Comparison of ENCODE assay signal across 22 mouse cellular contexts in the genomic region with DNA sequence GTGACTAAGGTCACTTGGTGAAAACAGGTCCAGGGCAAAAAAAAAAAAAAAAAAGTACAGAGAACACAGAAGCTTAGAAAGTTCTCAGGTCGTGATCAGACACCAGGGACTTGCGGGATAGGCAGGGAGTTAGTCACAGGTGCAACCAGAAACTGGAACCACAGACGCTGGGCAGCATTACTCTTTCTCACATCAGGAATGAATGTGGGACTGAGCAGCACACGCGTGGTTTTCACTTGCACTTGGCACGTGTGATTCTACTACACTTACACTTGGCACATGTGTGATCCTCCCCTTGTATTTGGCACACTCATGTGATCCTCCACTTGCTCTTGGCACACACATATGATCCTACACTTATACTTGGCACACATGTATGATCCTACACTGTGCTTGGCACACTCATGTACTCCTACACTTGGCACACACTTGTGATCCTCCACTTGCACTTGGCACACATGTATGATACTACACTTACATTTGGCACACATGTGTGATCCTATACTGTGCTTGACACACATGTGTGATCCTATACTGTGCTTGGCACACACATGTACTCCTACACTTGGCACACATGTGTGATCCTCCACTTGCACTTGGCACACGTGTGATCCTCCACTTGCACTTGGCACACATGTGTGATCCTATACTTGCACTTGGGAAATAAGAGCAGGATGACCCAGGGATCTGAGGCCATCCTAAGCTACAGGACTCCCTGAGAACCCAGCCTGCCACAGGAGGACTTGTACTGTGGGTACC. TPM values are rescaled to one million over a fixed set of nuclear protein-coding genes. Genes with fewer than 3 reads are reported as not detected.
DNase-seq lines count a peak whose midpoint lies in the region; ATAC-seq and TF ChIP-seq lines count a peak whose summit lies in the region.
"Had no signal": no experiment of that assay in that cellular context is flagged by ENCODE, and none has a peak within 500 bp of the region (broad histone marks: within the 10 kb centered on the region; RNA-seq: fewer than 3 reads in every experiment).

No protein-coding gene starts in this region.

- H3K9ac ChIP-seq in hindbrain, embryonic 14.5 days, result no peak overlapping the region
- H3K9ac ChIP-seq in hindbrain, embryonic 13.5 days, result no peak overlapping the region
- H3K9ac ChIP-seq: hindbrain, embryonic 12.5 days; limb, embryonic 13.5 days had no signal

- peaks cover 33% of the 10 kb centered on the region for H3K36me3 ChIP-seq in hindbrain, embryonic 14.5 days (replicated peaks; ENCODE audit: control insufficient read depth, insufficient read depth)
- H3K36me3 ChIP-seq in hindbrain, embryonic 13.5 days, result peaks cover 34% of the 10 kb centered on the region
- H3K36me3 ChIP-seq in megakaryocyte, embryonic 14.5 days (replicated peaks; ENCODE audit: low read length), result peaks cover 35% of the 10 kb centered on the region

- no peak overlapping the region for H3K27ac ChIP-seq in hindbrain, embryonic 14.5 days
- no peak overlapping the region for H3K27ac ChIP-seq in hindbrain, embryonic 13.5 days
- no peak overlapping the region for H3K27ac ChIP-seq in embryonic fibroblast, embryonic 13.5 days (ENCODE audit: insufficient read depth, low read length)
- H3K27ac ChIP-seq: hindbrain, embryonic 12.5 days; kidney, postnatal 0 days; layer of hippocampus, adult 2 months; limb, embryonic 13.5 days had no signal

- H3K4me1 ChIP-seq in hindbrain, embryonic 14.5 days (replicated peaks; ENCODE audit: control insufficient read depth, insufficient read depth, low read length), result no peaks in the 10 kb centered on the region
- peaks cover 7% of the 10 kb centered on the region for H3K4me1 ChIP-seq in hindbrain, embryonic 13.5 days (replicated peaks)
- H3K4me1 ChIP-seq in megakaryocyte, embryonic 14.5 days, result peaks cover 48% of the 10 kb centered on the region
- no peaks in the 10 kb centered on the region for H3K4me1 ChIP-seq in embryonic fibroblast, embryonic 13.5 days (ENCODE audit: control insufficient read depth, insufficient read depth, low read length)

- ATAC-seq in hindbrain, embryonic 14.5 days (ENCODE audit: low FRiP score), result 0 out of 2 replicates have a peak, but pooled peaks have one; percentile 31
- ATAC-seq in hindbrain, embryonic 13.5 days (ENCODE audit: low FRiP score), result no peak
- ATAC-seq in megakaryocyte, adult 5-6 weeks (ENCODE audit: poor library complexity, severe bottlenecking), result no peak
- ATAC-seq in granulocyte monocyte progenitor cell, adult 5-6 weeks (replicated peaks; ENCODE audit: poor library complexity, severe bottlenecking), result no peak

- H3K4me3 ChIP-seq in hindbrain, embryonic 14.5 days (replicated peaks; ENCODE audit: low read length), result no peak overlapping the region
- H3K4me3 ChIP-seq in hindbrain, embryonic 13.5 days, result no peak overlapping the region
- H3K4me3 ChIP-seq in megakaryocyte, embryonic 14.5 days (replicated peaks), result peak overlapping the region; percentile 0
- H3K4me3 ChIP-seq in embryonic fibroblast, embryonic 13.5 days (ENCODE audit: insufficient read depth, low read length), result no peak overlapping the region
- H3K4me3 ChIP-seq: hindbrain, embryonic 12.5 days; layer of hippocampus, adult 2 months; limb, embryonic 13.5 days had no signal

- no peak for DNase-seq in hindbrain, embryonic 14.5 days (ENCODE audit: low spot score)
- DNase-seq in embryo, embryonic 9.5 days (ENCODE audit: extremely low spot score), result no peak
- DNase-seq: adrenal gland, postnatal 25 days; cerebellum, adult 11-12 months; cerebellum, postnatal 14 days; gastrocnemius, postnatal 14 days; heart, postnatal 10 days; kidney, adult 11 months; layer of hippocampus, postnatal 36 days; right cerebral cortex, adult 18-20 months; thymus, postnatal 25 days had no signal

- 0 out of 2 replicates have a peak, but pooled peaks have one; percentile 42 for TF ChIP-seq POLR2A in embryonic fibroblast, embryonic 13.5 days (IDR thresholded peaks at IDR 0.05; ENCODE audit: low read depth, low read length)

- TF ChIP-seq CTCF in embryonic fibroblast, embryonic 13.5 days (IDR thresholded peaks at IDR 0.05; ENCODE audit: borderline replicate concordance, insufficient read depth, low read length), result no peak

- no peaks in the 10 kb centered on the region for H3K27me3 ChIP-seq in hindbrain, embryonic 14.5 days (ENCODE audit: control insufficient read depth, insufficient read depth, low read length)
- no peaks in the 10 kb centered on the region for H3K27me3 ChIP-seq in hindbrain, embryonic 13.5 days
- H3K27me3 ChIP-seq in megakaryocyte, embryonic 14.5 days (replicated peaks), result no peaks in the 10 kb centered on the region
- H3K27me3 ChIP-seq: hindbrain, embryonic 12.5 days; limb, embryonic 13.5 days had no signal

- H3K9me3 ChIP-seq in hindbrain, embryonic 14.5 days (ENCODE audit: control insufficient read depth, low read length), result peaks cover 4% of the 10 kb centered on the region; the same call in 1 of the 2 replicates
- no peaks in the 10 kb centered on the region for H3K9me3 ChIP-seq in hindbrain, embryonic 13.5 days
- H3K9me3 ChIP-seq in megakaryocyte, embryonic 14.5 days, result 0 out of 2 replicates have a peak, but pooled peaks cover 3% of the 10 kb centered on the region
- H3K9me3 ChIP-seq: hindbrain, embryonic 12.5 days; limb, embryonic 13.5 days had no signal

- WGBS in hindbrain, embryonic 14.5 days, result 85% methylated on average over 7 of the region's 7 CpGs
- WGBS in hindbrain, embryonic 13.5 days, result 88% methylated on average over 7 of the region's 7 CpGs

- H3K4me2 ChIP-seq in hindbrain, embryonic 14.5 days (replicated peaks), result no peak overlapping the region
- H3K4me2 ChIP-seq in hindbrain, embryonic 13.5 days, result no peak overlapping the region
- H3K4me2 ChIP-seq: hindbrain, embryonic 12.5 days; limb, embryonic 13.5 days had no signal

RNA-seq across cellular contexts. Expression of a gene that starts 12.1 kb away (rescaled TPM):
- 19.2 and 20.2 TPM in 2 replicates for polyA plus RNA-seq in hindbrain, embryonic 14.5 days (2014; fragmentation: Nextera tagmentation; extraction: Ambion mirVana)
- polyA plus RNA-seq in hindbrain, embryonic 13.5 days (2015; fragmentation: Nextera tagmentation; extraction: Ambion mirVana), result 14.4 and 16.9 TPM in 2 replicates
- 19.3 and 32.1 TPM in 2 replicates for polyA plus RNA-seq in megakaryocyte, embryonic 14.5 days (2012; ENCODE audit: insufficient read depth, low replicate concordance)
- 172 and 189 TPM in 2 replicates for total RNA-seq in megakaryocyte, adult 5-6 weeks (2015)
- 145 and 152 TPM in 2 replicates for total RNA-seq in megakaryocyte, adult 5-6 weeks (2017)
- polyA plus RNA-seq in embryonic fibroblast, embryonic 13.5 days (2011; ENCODE audit: insufficient read length, low read depth, missing spikeins), result 8.2 and 10.0 TPM in 2 replicates
- 97.2 and 116 TPM in 2 replicates for total RNA-seq in granulocyte monocyte progenitor cell, adult 5-6 weeks (2014; fragmentation: Nextera tagmentation)
- 40.2 and 41.8 TPM in 2 replicates for total RNA-seq in granulocyte monocyte progenitor cell, adult 5-6 weeks (2017)

RNA-seq across cellular contexts. Expression of a gene that starts 15.1 kb away (rescaled TPM):
- 133 and 136 TPM in 2 replicates for polyA plus RNA-seq in hindbrain, embryonic 14.5 days (2014; fragmentation: Nextera tagmentation; extraction: Ambion mirVana)
- 127 and 129 TPM in 2 replicates for polyA plus RNA-seq in hindbrain, embryonic 13.5 days (2015; fragmentation: Nextera tagmentation; extraction: Ambion mirVana)
- 174 and 242 TPM in 2 replicates for polyA plus RNA-seq in megakaryocyte, embryonic 14.5 days (2012; ENCODE audit: insufficient read depth, low replicate concordance)
- 287 and 312 TPM in 2 replicates for total RNA-seq in megakaryocyte, adult 5-6 weeks (2015)
- 286 and 353 TPM in 2 replicates for total RNA-seq in megakaryocyte, adult 5-6 weeks (2017)
- 205 and 233 TPM in 2 replicates for polyA plus RNA-seq in embryonic fibroblast, embryonic 13.5 days (2011; ENCODE audit: insufficient read length, low read depth, missing spikeins)
- 165 and 218 TPM in 2 replicates for total RNA-seq in granulocyte monocyte progenitor cell, adult 5-6 weeks (2014; fragmentation: Nextera tagmentation)
- 273 and 284 TPM in 2 replicates for total RNA-seq in granulocyte monocyte progenitor cell, adult 5-6 weeks (2017)

RNA-seq across cellular contexts. Expression of a gene that starts 15.1 kb away (rescaled TPM):
- polyA plus RNA-seq in hindbrain, embryonic 14.5 days (2014; fragmentation: Nextera tagmentation; extraction: Ambion mirVana), result 0.29 TPM in 1 of 2 replicates, not detected in the other
- polyA plus RNA-seq in hindbrain, embryonic 13.5 days (2015; fragmentation: Nextera tagmentation; extraction: Ambion mirVana), result 0.18 TPM in 1 of 2 replicates, not detected in the other
- polyA plus RNA-seq in megakaryocyte, embryonic 14.5 days (2012; ENCODE audit: insufficient read depth, low replicate concordance), result 9.5 and 12.1 TPM in 2 replicates
- 10.0 and 10.8 TPM in 2 replicates for total RNA-seq in megakaryocyte, adult 5-6 weeks (2015)
- 3.7 and 6.9 TPM in 2 replicates for total RNA-seq in megakaryocyte, adult 5-6 weeks (2017)
- polyA plus RNA-seq in embryonic fibroblast, embryonic 13.5 days (2011; ENCODE audit: insufficient read length, low read depth, missing spikeins), result not detected in 2 replicates
- total RNA-seq in granulocyte monocyte progenitor cell, adult 5-6 weeks (2014; fragmentation: Nextera tagmentation), result 6.4 and 15.0 TPM in 2 replicates
- 1.7 and 7.6 TPM in 2 replicates for total RNA-seq in granulocyte monocyte progenitor cell, adult 5-6 weeks (2017)
- total RNA-seq: gastrocnemius, postnatal 14 days; midbrain, postnatal 0 days had no signal

RNA-seq across cellular contexts. Expression of a gene that starts 35.8 kb away (rescaled TPM):
- polyA plus RNA-seq in hindbrain, embryonic 14.5 days (2014; fragmentation: Nextera tagmentation; extraction: Ambion mirVana), result 0.16 TPM in 1 of 2 replicates, not detected in the other
- 0.27 TPM in 2 replicates for polyA plus RNA-seq in hindbrain, embryonic 13.5 days (2015; fragmentation: Nextera tagmentation; extraction: Ambion mirVana)
- 1.5 TPM in 1 of 2 replicates, not detected in the other for polyA plus RNA-seq in megakaryocyte, embryonic 14.5 days (2012; ENCODE audit: insufficient read depth, low replicate concordance)
- total RNA-seq in megakaryocyte, adult 5-6 weeks (2015), result 8.9 and 9.6 TPM in 2 replicates
- 12.4 and 18.3 TPM in 2 replicates for total RNA-seq in megakaryocyte, adult 5-6 weeks (2017)
- polyA plus RNA-seq in embryonic fibroblast, embryonic 13.5 days (2011; ENCODE audit: insufficient read length, low read depth, missing spikeins), result not detected in 2 replicates
- total RNA-seq in granulocyte monocyte progenitor cell, adult 5-6 weeks (2014; fragmentation: Nextera tagmentation), result 3.2 and 3.6 TPM in 2 replicates
- total RNA-seq in granulocyte monocyte progenitor cell, adult 5-6 weeks (2017), result 3.8 and 7.1 TPM in 2 replicates
- polyA plus RNA-seq: hindbrain, embryonic 12.5 days; neural tube, embryonic 11.5 days had no signal

RNA-seq across cellular contexts. Expression of a gene that starts 45.6 kb away (rescaled TPM):
- polyA plus RNA-seq in hindbrain, embryonic 14.5 days (2014; fragmentation: Nextera tagmentation; extraction: Ambion mirVana), result 0.72 and 0.76 TPM in 2 replicates
- polyA plus RNA-seq in hindbrain, embryonic 13.5 days (2015; fragmentation: Nextera tagmentation; extraction: Ambion mirVana), result 0.60 and 0.84 TPM in 2 replicates
- 1.1 TPM in 1 of 2 replicates, not detected in the other for polyA plus RNA-seq in megakaryocyte, embryonic 14.5 days (2012; ENCODE audit: insufficient read depth, low replicate concordance)
- total RNA-seq in megakaryocyte, adult 5-6 weeks (2015), result 105 and 109 TPM in 2 replicates
- total RNA-seq in megakaryocyte, adult 5-6 weeks (2017), result 110 and 132 TPM in 2 replicates
- polyA plus RNA-seq in embryonic fibroblast, embryonic 13.5 days (2011; ENCODE audit: insufficient read length, low read depth, missing spikeins), result 2.2 and 2.4 TPM in 2 replicates
- total RNA-seq in granulocyte monocyte progenitor cell, adult 5-6 weeks (2014; fragmentation: Nextera tagmentation), result 55.3 and 56.9 TPM in 2 replicates
- 47.9 and 48.5 TPM in 2 replicates for total RNA-seq in granulocyte monocyte progenitor cell, adult 5-6 weeks (2017)
- polyA plus RNA-seq: neural tube, embryonic 11.5 days had no signal
